Mouse (Mus musculus): Measurements from ENCODE around the gene Gm45208. TPM values are rescaled to one million over a fixed set of nuclear protein-coding genes. Genes with fewer than 3 reads are reported as not detected.
A peak's percentile ranks its signal among the peaks of the same experiment; 100 is the strongest.

The Gm45208 gene
- total RNA-seq, 2 experiments from 2014 or later = not detected

DNA sequence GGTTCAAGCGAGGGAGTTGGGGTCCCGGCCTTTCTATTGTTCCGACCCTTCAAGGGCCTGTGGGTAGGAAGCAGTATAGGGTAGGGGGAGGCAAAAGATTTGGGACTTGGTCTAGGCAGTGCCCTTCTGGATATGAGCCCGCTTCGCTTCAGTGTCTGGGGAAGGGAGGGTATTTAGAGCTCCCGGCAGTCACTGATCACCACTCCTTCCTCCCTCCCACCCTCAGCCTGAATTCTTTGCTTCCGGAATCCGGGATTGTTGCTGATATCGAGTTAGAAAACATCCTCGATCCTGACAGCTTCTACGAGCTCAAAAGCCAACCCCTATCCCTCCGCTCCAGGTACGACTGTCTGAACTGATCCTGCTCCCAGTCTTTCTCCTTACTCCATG, 43.2 kb downstream of the Gm45208 start:
- DNase-seq = no peak
- intact Hi-C loops (cut with DNase I) = no loop called here

DNA sequence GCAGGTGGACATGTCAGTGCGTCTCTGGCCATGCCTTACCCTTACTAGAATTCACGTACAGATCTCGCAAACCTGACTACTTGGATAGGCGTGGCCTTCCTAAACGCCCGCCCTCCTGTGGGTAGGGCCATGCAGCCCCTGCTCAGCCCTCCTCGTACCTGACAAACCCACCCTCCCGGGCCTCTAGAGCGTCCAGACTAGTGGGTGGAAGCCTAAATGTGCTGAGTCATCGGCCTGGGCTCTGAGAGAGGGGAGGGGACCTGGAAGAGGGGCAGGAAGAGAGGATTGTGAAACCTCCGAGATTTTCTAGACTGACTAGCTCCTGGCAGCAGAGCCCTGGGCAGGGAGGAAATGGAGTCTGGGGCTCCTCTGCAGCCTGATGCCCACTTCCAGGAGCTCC, 43.7 kb downstream of the Gm45208 start:
- intact Hi-C loops (cut with DNase I) = no loop called here
- peak in 1 of 2 experiments; percentile 40 for DNase-seq

DNA sequence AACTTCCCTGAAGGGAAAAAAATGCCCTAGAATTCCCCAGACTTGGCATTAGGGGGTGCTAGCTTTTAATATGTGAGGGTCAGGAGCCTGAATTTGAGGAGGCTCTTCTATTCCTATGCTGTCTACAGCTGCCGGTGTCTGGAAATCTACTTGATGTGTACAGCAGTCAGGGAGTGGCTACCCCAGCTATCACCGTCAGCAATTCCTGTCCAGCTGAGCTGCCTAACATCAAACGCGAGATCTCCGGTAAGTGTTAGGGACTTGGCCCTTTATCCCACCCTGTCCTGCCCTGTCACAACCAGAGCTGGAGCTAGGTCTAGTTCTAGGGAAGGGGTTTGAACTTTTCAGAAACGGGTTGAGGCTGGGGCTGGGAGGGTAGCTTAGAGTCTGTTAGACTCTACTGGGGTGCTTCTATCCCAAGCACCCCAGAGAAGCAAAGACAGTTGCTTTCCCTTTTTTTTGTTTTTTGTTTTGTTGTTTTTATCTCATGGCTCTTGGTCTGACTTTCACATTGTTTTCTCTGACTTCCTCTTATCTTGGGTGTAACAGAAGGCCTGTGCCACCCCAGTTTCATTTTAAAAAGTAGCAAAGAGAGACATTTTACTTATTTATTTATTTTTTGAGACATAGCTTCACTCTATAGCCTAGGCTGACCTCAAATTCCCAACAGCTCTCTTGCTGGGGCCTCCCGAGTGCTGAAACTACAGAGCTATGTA, 47.4 kb downstream of the Gm45208 start:
- DNase-seq = no peak
- intact Hi-C loops (cut with DNase I) = no loop called here

DNA sequence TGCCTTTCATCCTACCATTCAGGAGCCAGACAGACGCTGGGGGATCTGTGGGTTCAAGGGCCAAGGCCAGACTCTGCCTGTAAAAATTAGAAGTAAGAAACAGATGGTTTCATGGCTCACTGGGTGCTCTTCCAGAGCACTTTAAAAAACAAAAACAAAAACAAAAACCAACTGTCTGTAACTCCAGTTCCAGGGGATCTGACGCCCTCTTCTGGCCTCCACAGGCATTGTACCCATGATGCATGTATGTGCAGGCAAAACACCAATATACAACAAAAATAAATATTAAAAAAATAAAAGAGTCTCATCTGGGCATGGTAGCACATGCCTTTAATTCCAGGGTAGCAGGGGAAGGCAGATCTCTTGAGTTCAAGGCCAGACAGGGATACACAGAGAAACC, 50.7 kb downstream of the Gm45208 start:
- intact Hi-C loops (cut with DNase I) = loop anchor here (2.0 kb wide), 1 partner anchor 14 kb away; no protein-coding TSS in a partner anchor
- no peak for DNase-seq

DNA sequence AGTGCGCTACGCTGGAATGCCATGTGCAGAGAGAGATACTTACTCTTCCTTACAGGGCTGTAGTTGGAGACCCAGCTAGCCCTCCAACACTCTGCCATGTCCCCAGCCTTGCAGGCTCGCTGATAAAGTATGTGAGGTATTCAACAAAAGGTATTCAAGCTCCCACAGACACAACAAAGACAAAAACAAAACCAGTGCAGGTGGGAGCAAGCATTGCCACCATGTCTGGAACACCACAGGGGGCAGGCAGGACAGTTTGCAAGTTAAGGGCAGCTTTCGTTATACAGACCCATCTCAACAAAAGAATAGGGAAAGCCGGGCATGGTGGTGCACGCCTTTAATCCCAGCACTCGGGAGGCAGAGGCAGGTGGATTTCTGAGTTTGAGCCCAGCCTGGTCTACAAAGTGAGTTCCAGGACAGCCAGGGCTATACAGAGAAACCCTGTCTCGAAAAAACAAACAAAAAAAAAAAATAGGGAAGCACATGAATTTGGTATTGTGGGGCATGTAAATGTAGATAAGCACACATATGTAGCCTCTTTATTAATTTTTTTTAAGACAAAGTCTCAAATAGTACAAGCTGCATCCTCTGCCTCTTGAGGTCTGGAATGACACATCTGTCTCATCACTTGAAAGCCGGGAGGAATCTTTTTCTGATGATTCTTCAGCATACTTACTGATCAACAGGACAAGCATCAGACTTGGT, 53.6 kb downstream of the Gm45208 start:
- DNase-seq = no peak
- intact Hi-C loops (cut with DNase I) = loop anchor here (1.0 to 5.0 kb wide), 2 partner anchors 22 to 43 kb away; no protein-coding TSS in a partner anchor

DNA sequence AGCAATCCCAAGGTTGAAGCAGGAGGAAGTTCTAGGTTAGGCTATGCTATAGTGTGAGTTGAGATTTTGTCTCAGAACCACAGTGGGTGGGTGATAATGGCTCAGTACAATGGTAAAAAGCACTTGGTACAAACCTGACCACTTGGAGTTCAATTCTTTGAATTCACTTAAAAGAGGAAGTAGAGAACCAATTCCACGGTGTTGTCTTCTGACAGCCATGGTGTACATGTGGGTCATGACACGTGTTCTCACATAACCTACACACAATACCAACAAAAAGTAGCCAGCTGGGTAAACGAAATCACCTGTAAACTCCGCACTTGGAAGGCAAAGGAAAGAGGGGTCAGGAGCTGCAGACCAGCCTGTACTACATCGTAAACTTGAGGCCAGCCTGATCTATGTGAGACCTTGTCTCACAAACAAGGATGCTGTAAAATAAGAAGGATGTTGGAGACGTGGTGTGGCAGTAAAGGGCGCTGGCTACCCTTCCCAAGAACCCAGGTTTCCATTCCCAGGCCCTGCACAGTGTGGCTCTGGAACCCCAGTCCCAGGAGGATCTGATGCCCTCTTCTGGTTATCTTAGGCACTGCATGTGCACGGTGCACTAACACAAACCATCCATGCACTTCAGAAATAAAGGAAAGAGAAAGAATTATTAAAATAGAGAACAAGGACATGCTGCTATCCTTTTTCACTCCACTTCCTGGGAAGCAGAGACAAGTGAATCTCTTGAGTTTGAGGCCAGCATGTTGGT, 54.5 kb downstream of the Gm45208 start:
- intact Hi-C loops (cut with DNase I) = loop anchor here (1.0 to 5.0 kb wide), 2 partner anchors 23 to 44 kb away; no protein-coding TSS in a partner anchor
- DNase-seq = peak; percentile 41 to 73

DNA sequence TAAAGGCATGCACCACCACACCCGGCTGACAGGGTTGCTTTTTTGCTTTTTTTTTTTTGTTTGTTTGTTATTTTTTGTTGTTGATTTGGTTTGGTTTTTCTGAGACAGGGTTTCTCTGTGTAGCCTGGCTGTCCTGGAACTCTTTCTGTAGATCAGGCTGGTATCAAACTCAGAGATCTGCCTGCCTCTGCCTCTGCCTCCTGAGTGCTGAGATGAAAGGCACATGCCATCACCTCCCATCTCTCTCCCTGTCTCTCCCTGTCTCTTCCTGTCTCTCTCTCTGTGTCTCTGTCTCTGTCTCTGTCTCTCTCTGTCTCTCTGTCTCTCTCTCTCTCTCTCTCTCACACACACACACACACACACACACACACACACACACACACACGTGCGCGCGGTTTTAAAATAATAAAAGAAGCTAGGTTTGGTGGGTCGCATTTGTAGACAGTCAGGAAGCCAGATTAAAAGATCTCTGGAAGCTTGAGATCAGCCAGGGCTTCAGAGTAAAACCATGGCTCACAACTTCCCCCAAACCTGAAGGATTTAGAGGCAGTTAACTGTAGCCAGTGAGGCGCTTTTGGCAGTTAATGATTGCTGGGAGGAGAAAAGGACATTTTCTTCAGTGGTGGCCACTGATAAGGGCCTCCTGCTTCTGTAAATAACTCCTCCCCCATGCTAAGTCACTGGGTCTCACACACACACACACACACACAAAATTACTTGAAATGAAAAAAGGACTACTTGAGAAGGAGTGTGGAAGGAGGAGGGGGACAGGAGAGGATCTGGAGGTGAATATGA, 56.6 kb downstream of the Gm45208 start:
- DNase-seq = no peak
- intact Hi-C loops (cut with DNase I) = loop anchor here (5.0 kb wide), 1 partner anchor 46 kb away; no protein-coding TSS in a partner anchor

DNA sequence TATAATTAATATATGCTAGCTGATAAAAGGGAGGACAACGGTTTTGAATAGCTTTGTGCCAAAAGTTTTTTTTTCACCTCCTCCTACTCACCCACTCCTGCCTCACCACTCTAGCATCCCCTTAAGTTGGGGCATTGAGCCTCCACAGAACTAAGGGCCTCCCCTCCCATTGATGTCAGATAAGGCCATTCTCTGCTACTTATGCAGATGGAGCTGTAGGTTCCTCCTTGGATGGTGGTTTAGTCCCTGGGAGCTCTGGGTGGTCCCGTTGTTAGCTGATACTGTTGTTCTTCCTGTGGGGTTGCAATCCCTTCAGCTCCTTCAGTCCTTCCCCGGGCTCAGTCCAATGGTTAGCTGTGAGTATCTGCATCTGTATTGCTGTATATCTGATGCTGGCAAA, 57.2 kb downstream of the Gm45208 start:
- DNase-seq = no peak
- intact Hi-C loops (cut with DNase I) = loop anchor here (5.0 kb wide), 1 partner anchor 47 kb away; no protein-coding TSS in a partner anchor

Other genes with a start within 250 kb of the Gm45208 start
- gene Foxp3, start 148.6 kb upstream of the Gm45208 start, total RNA-seq (2021) = under 1 TPM in 1 of 2 experiments, not detected in 1; 0.05 TPM
- 1 to 10 TPM; 2.3 to 2.6 TPM for gene Ppp1r3f, start 148.0 kb upstream of the Gm45208 start, total RNA-seq (2021)
- gene Ccdc22, start 116.7 kb upstream of the Gm45208 start, total RNA-seq (2021) = 10 to 100 TPM; 11.5 to 12.4 TPM
- not detected for gene Cacna1f, start 115.2 kb upstream of the Gm45208 start, total RNA-seq (2021)
- 1 to 10 TPM; 1.4 to 1.8 TPM for gene Syp, start 83.8 kb upstream of the Gm45208 start, total RNA-seq (2021)
- 10 to 100 TPM; 19.4 to 21.4 TPM for gene Prickle3, start 65.0 kb upstream of the Gm45208 start, total RNA-seq (2021)
- gene Plp2, start 50.9 kb upstream of the Gm45208 start, total RNA-seq (2021) = 10 to 100 TPM; 43.8 to 58.0 TPM
- gene Magix, start 41.0 kb upstream of the Gm45208 start, total RNA-seq (2021) = 10 to 100 TPM; 18.4 to 21.2 TPM
- gene Gpkow, start 25.1 kb upstream of the Gm45208 start, total RNA-seq (2021) = 10 to 100 TPM; 21.4 to 21.5 TPM
- 10 to 100 TPM; 28.8 to 38.3 TPM for gene Wdr45, start 7.9 kb upstream of the Gm45208 start, total RNA-seq (2021)
- 1 to 10 TPM; 7.0 to 8.0 TPM for gene Praf2, start 6.2 kb downstream of the Gm45208 start, total RNA-seq (2021)
- 1 to 10 TPM in 1 of 2 experiments, under 1 TPM in 1; 0.74 to 1.2 TPM for gene Ccdc120, start 28.7 kb downstream of the Gm45208 start, total RNA-seq (2021)
- gene Tfe3, start 40.3 kb downstream of the Gm45208 start, total RNA-seq (2021) = 10 to 100 TPM; 14.8 to 19.9 TPM
- gene Gripap1, start 67.5 kb downstream of the Gm45208 start, total RNA-seq (2021) = 10 to 100 TPM; 26.1 to 31.7 TPM
- gene Kcnd1, start 100.0 kb downstream of the Gm45208 start, total RNA-seq (2021) = under 1 TPM; 0.39 to 0.45 TPM
- gene Otud5, start 119.1 kb downstream of the Gm45208 start, total RNA-seq (2021) = 10 to 100 TPM; 33.5 to 33.8 TPM
- gene Pim2, start 156.0 kb downstream of the Gm45208 start, total RNA-seq (2021) = 1 to 10 TPM; 2.5 to 3.5 TPM
- gene Slc35a2, start 161.8 kb downstream of the Gm45208 start, total RNA-seq (2021) = 10 to 100 TPM; 14.1 to 14.7 TPM
- 10 to 100 TPM; 22.5 to 26.4 TPM for gene Pqbp1, start 177.0 kb downstream of the Gm45208 start, total RNA-seq (2021)
- 10 to 100 TPM; 30.8 to 42.9 TPM for gene Timm17b, start 177.1 kb downstream of the Gm45208 start, total RNA-seq (2021)
- not detected for gene Gm10491, start 185.6 kb downstream of the Gm45208 start, total RNA-seq (2021)
- not detected for gene Gm10490, start 187.3 kb downstream of the Gm45208 start, total RNA-seq (2021)
- not detected for gene Pcsk1n, start 197.6 kb downstream of the Gm45208 start, total RNA-seq (2021)
- gene Eras, start 206.4 kb downstream of the Gm45208 start, total RNA-seq (2021) = not detected
- 10 to 100 TPM; 13.0 to 14.7 TPM for gene Hdac6, start 225.6 kb downstream of the Gm45208 start, total RNA-seq (2021)